Mouse (Mus musculus) left cerebral cortex, adult 2 months (tissue): ENCODE measurements around the gene Ly6g6e. TPM values are rescaled to one million over a fixed set of nuclear protein-coding genes. Genes with fewer than 3 reads are reported as not detected.

ENCODE experiments used
- DNase-seq, 2 experiments: peaks; one replicate each; pipeline ENCODE4 v3.0.0; 2021 to 2022; ENCODE audit warnings: low spot score in 2 of 2, mixed read lengths in 1 of 2; ENCODE audit errors: extremely low spot score in 1 of 2
- H3K27ac ChIP-seq: fragments of 200-600 bp; 2 replicates; pipeline ENCODE4 v1.8.1; 2022
- H3K4me3 ChIP-seq: fragments of 200-600 bp; 2 replicates; pipeline ENCODE4 v1.8.1; 2022
- CTCF ChIP-seq: fragments of 200-600 bp; IDR thresholded peaks from 2 replicates; pipeline ENCODE4 v1.8.1; 2022; ENCODE audit warnings: antibody characterized with exemption, mild to moderate bottlenecking, moderate library complexity
- intact Hi-C: fragments of 180-260 bp; cut with DNase I; formaldehyde crosslinking; loops from one replicate; pipeline ENCODE4 v1.15.1; 2025
- total RNA-seq, 2 experiments: library from RNA; stranded (reverse); gene quantifications; 2 replicates each; pipeline ENCODE4 v1.2.3; 2021

The Ly6g6e gene
- total RNA-seq, 2 experiments from 2014 or later, result 2.1 to 3.6 TPM

GRCm38 (mm10) chr17:35051156-35052086 lies 25.3 kb upstream of the Ly6g6e start:
- DNase-seq, result no peak
- Histone ChIP-seq H3K27ac (peak overlapping the region; percentile 78), H3K4me3 (peak overlapping the region; percentile 37)
- TF ChIP-seq CTCF, result no peak
- intact Hi-C loops, result no loop called here

- TF ChIP-seq CTCF, result no peak
- Histone ChIP-seq H3K4me3 (no peak overlapping the region), H3K27ac (peak overlapping the region; percentile 78; the same call in 1 of the 2 replicates)
- intact Hi-C loops, result no loop called here
- no peak for DNase-seq
Measured at GRCm38 (mm10) chr17:35052271-35052798, 24.4 kb upstream of the Ly6g6e start.

DNA sequence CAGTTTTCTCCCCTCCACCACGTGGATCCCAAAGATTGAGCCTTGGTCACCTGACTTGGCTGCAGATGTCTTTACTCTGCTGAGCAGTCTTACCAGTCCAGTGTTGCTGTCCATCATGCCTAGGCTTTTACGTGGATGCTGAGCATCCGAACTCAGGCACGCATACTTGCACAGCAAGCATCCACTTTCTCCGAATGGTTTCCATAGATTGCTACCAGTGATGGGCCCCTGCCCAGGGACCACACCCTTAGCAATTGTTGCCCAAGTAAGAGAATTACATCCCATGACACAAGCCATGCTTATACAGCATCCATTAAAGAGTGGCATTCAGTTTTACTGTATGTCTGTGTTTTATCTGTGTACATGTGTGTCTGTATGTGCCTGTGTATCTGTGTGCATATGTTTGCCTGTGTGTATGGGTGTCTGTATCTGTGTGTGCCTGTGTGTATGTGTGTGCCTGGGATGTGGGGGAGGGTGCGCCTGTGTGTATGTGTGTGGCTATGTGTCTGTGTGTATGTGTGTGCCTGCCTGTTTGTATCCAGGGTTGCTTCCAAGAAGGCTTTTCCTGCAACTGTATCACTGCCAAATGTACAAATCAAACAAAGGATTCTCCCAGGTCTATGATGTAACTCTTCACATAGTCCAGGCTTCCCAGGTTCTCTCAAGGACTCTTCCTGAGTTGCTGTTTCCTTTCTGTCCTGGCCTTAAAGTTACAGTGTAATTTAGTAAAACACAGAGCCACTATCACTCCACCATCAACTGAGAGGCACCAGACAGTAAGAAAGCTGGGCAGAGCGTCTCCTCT lies 20.8 kb upstream of the Ly6g6e start:
- no peak for DNase-seq
- Histone ChIP-seq H3K27ac (no peak overlapping the region), H3K4me3 (no peak overlapping the region)
- intact Hi-C loops, result no loop called here
- TF ChIP-seq CTCF, result no peak

DNA sequence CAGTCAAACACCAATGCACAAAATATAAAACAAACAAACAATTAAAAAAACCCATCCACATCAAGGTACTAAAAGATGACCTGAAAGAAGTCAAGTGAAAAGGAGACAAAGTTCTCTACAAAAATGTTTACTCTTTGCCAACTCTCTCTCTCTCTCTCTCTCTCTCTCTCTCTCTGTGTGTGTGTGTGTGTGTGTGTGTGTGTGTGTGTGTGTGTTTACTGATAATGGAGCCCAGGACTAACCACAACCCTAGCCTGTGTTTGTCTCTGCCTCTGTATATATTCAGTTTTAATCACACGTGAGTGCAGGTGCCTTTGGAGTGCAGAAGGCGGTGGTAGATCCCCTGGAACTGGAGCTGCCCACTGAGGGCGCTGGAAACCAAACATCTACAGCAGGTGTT lies 19.6 kb upstream of the Ly6g6e start:
- H3K4me3 ChIP-seq, result no peak overlapping the region
- no peak for TF ChIP-seq CTCF
- no peak overlapping the region for H3K27ac ChIP-seq
- intact Hi-C loops, result no loop called here
- DNase-seq, result no peak

DNA sequence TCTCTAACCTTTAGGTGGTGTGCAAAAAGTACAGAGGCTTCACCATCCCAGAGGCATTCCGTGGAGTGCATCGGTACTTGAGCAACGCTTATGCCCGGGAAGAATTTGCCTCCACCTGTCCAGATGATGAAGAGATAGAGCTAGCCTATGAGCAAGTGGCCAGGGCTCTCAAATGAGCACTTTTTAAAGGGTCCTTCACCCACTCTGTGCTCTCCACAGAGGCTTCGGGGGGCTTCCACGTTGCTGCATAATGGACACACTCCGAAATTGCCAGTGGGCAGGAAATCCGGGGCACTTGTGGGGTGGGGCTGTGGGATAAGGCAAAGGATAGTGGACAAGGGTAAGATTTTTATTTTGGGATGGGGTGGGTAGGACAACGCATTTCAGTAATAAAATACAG lies 18.4 kb upstream of the Ly6g6e start:
- no peak for TF ChIP-seq CTCF
- H3K4me3 ChIP-seq, result no peak overlapping the region
- DNase-seq, result no peak
- H3K27ac ChIP-seq, result no peak overlapping the region
- intact Hi-C loops, result no loop called here

GRCm38 (mm10) chr17:35058911-35059892 lies 17.5 kb upstream of the Ly6g6e start, which contains the start of gene Ddah2:
TSS of gene Ddah2 (plus strand) at chr17:35059035.
- intact Hi-C loops, result loop anchor here (1.0 kb wide), 1 partner anchor 38 kb away; no protein-coding TSS in a partner anchor
- Histone ChIP-seq H3K27ac (peak within 1 kb of the TSS; percentile 71), H3K4me3 (peak within 1 kb of the TSS; percentile 65)
- peak; percentile 69 for DNase-seq
- peak; percentile 70 for TF ChIP-seq CTCF

- peak overlapping the region; percentile 65 for H3K4me3 ChIP-seq
- TF ChIP-seq CTCF, result no peak
- no peak overlapping the region for H3K27ac ChIP-seq
- DNase-seq, result no peak
- intact Hi-C loops, result no loop called here
Measured at GRCm38 (mm10) chr17:35060071-35060470, 16.6 kb upstream of the Ly6g6e start.

GRCm38 (mm10) chr17:35060737-35061297 lies 15.9 kb upstream of the Ly6g6e start:
- no peak for TF ChIP-seq CTCF
- Histone ChIP-seq H3K4me3 (no peak overlapping the region), H3K27ac (no peak overlapping the region)
- no peak for DNase-seq
- intact Hi-C loops, result no loop called here

GRCm38 (mm10) chr17:35061299-35061698 lies 15.4 kb upstream of the Ly6g6e start:
- DNase-seq, result no peak
- TF ChIP-seq CTCF, result no peak
- intact Hi-C loops, result no loop called here
- Histone ChIP-seq H3K4me3 (no peak overlapping the region), H3K27ac (no peak overlapping the region)

DNA sequence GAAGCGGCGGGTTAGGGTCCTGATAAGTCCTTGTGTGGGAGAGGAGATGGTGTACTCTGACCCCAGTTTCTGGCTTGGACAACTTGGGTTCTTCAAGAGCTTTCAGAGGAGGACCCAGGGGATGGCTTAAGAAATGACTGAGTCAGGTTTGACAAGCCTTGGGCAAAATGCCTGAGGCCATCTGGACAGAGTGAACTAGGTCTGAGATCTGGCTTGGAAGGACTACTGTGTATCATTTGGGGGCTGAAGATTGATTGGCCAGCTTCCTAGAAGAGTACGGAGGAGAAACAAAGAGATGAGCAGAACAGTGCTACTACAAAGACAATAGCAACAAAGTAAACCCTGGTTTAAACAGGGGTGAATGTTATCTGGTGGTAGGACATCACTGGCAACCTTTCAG lies 13.2 kb upstream of the Ly6g6e start:
- DNase-seq, result no peak
- no peak overlapping the region for H3K4me3 ChIP-seq
- intact Hi-C loops, result no loop called here
- no peak overlapping the region for H3K27ac ChIP-seq
- no peak for TF ChIP-seq CTCF
